Mouse (Mus musculus) lung, postnatal 0 days (tissue): ENCODE measurements at regions not wholly inside any gene's neighbourhood (a gene's known extent, or its start where the extent isn't known, plus 50 kb on each side); places are given as distances from the start of the nearest gene placed in this dataset.

Experiments
- ATAC-seq: fragments of 200-750 bp; cut with Nextera tagmentation; 2 replicates; pipeline ENCODE4 v1.8.0; 2017; ENCODE audit warnings: moderate library complexity
- DNase-seq: peaks from one replicate; pipeline ENCODE4 v3.0.0-alpha.2; 2016; ENCODE audit warnings: low spot score
- H3K27ac ChIP-seq: fragments of 300-500 bp; sonication (generic); 2 replicates; pipeline ENCODE4 v1.5.1; 2014; ENCODE audit warnings: antibody characterized with exemption, mild to moderate bottlenecking, low read length, mixed read lengths
- H3K27me3 ChIP-seq: fragments of 300-500 bp; sonication (generic); replicated peaks from 2 replicates; pipeline ENCODE4 v1.6.1; 2014; ENCODE audit warnings: low read length, mixed read lengths; ENCODE audit not compliant: insufficient read depth
- H3K36me3 ChIP-seq: fragments of 300-500 bp; sonication (generic); 2 replicates; pipeline ENCODE4 v1.6.1; 2014; ENCODE audit warnings: low read length, mixed read lengths; ENCODE audit not compliant: insufficient read depth
- H3K4me1 ChIP-seq: fragments of 300-500 bp; sonication (generic); 2 replicates; pipeline ENCODE4 v1.6.1; 2014; ENCODE audit warnings: antibody characterized with exemption, low read depth, low read length, mixed read lengths; ENCODE audit not compliant: insufficient read depth
- H3K4me2 ChIP-seq: fragments of 300-500 bp; sonication (generic); replicated peaks from 2 replicates; pipeline ENCODE4 v1.6.1; 2014; ENCODE audit warnings: low read depth, mild to moderate bottlenecking, low read length, moderate library complexity, mixed read lengths
- H3K4me3 ChIP-seq: fragments of 300-500 bp; sonication (generic); 2 replicates; pipeline ENCODE4 v1.5.1; 2014; ENCODE audit warnings: low read depth, low read length
- H3K9ac ChIP-seq: fragments of 300-500 bp; sonication (generic); replicated peaks from 2 replicates; pipeline ENCODE4 v1.6.1; 2014; ENCODE audit warnings: low read depth, mild to moderate bottlenecking
- H3K9me3 ChIP-seq: fragments of 300-500 bp; sonication (generic); 2 replicates; pipeline ENCODE4 v1.6.1; 2016; ENCODE audit warnings: low read length, mixed read lengths
- CTCF ChIP-seq: IDR thresholded peaks from 2 replicates; pipeline ENCODE4 v1.5.1; 2016; ENCODE audit warnings: antibody characterized with exemption, mild to moderate bottlenecking
- EP300 ChIP-seq: IDR thresholded peaks from 2 replicates; pipeline ENCODE4 v1.6.1; 2016; ENCODE audit warnings: antibody characterized with exemption, mild to moderate bottlenecking, control low read depth
- WGBS: fragments of 180-500 bp; shearing (Covaris S2); extraction: QIAGEN DNeasy Blood & Tissue Kit; methylation state at CpG from one replicate; pipeline ENCODE4 v1.1.7; 2014; 5-methylcytosine and 5-hydroxymethylcytosine counted together

DNA sequence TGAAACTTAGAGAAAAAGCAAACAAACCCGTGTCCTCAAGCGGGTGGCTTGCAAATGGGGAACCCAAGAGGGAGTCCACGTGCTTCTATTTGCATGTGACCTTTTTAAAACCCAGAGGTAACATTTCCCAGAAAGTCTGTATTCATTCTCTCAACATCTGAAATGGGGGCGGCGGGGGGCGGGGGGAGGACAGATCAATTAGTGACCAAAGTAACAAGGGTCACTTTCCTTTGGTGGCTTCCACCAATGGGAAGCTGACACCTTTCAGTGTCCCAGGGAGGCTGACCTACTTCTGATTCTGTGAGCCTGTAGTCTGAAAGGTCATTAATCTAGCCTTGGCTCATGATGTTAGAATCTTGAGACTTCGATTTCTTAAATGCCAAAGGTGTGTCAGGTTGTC lies 236.0 kb downstream of the Gm11011 start:
- Histone ChIP-seq H3K9ac (no peak overlapping the region), H3K9me3 (no peaks in the 10 kb centered on the region), H3K4me1 (no peaks in the 10 kb centered on the region), H3K4me3 (no peak overlapping the region), H3K27ac (no peak overlapping the region), H3K4me2 (no peak overlapping the region), H3K36me3 (no peaks in the 10 kb centered on the region), H3K27me3 (no peaks in the 10 kb centered on the region)
- WGBS, result 61% methylated on average over 7 of the region's 7 CpGs
- no peak for TF ChIP-seq CTCF
- no peak for TF ChIP-seq EP300
- no peak for DNase-seq
- no peak for ATAC-seq

DNA sequence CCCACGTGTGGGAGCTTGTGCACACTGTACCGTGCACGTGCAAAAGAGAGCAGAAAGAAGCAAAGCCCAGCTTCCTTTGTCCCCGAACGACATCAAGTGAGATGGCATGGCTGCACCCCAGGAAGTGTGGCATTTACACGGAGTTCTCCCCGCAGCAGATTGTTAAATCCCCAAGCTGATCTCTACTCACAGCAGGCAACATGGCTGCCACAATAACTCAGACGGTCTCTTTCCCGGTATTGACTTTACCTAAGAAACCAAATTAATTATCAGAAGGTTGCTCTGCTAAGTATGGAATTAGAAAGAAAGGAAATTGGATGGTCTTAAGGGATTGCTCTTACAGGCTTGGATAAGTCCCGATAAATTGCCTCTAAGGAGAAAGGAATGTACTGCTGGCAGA lies 241.4 kb downstream of the Gm11011 start:
- no peak for DNase-seq
- 67% methylated on average over 10 of the region's 10 CpGs for WGBS
- Histone ChIP-seq H3K4me2 (no peak overlapping the region), H3K36me3 (no peaks in the 10 kb centered on the region), H3K27me3 (no peaks in the 10 kb centered on the region), H3K9me3 (no peaks in the 10 kb centered on the region), H3K4me1 (no peaks in the 10 kb centered on the region), H3K9ac (no peak overlapping the region), H3K27ac (no peak overlapping the region), H3K4me3 (no peak overlapping the region)
- TF ChIP-seq CTCF (no peak), EP300 (no peak)
- ATAC-seq, result no peak

- H3K4me1 ChIP-seq, result no peaks in the 10 kb centered on the region
- H3K4me3 ChIP-seq, result no peak overlapping the region
- no peaks in the 10 kb centered on the region for H3K36me3 ChIP-seq
- ATAC-seq (no peak), DNase-seq (no peak)
- WGBS, result 65% methylated on average over 5 of the region's 5 CpGs
- H3K9ac ChIP-seq, result no peak overlapping the region
- H3K27ac ChIP-seq, result no peak overlapping the region
- no peak for TF ChIP-seq EP300
- TF ChIP-seq CTCF, result no peak
- H3K9me3 ChIP-seq, result no peaks in the 10 kb centered on the region
- H3K27me3 ChIP-seq, result no peaks in the 10 kb centered on the region
- no peak overlapping the region for H3K4me2 ChIP-seq
Measured at GRCm38 (mm10) chr2:169319521-169319920, 268.0 kb downstream of the Gm11011 start.

DNA sequence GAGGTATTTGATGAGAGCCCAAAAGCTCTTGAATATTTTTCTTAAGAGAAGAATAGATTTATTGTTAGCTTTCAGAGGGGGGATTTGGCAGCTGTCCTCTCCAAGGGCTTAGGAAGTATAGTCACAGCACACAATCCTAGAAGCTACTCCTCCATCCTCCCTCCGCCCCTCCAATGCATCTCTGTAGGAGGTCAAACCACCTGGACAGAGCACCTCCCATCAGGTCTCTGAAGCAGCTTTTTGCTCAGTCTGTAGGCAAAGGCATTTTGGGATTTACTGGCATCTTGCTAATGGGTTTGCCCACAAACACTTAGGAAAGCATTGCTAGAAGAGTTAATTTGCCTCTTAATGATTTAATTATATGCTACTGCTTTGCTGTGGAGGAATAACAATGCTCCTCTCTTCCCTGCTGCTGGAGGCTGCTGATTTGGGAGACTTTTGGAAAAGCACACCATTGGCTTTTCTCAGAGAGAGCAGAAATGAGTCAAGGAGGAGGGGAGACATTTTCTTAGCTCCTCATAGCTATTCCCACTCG lies 273.1 kb downstream of the Gm11011 start:
- TF ChIP-seq CTCF (no peak), EP300 (no peak)
- 48% methylated on average over 2 of the region's 2 CpGs for WGBS
- H3K27me3 ChIP-seq, result no peaks in the 10 kb centered on the region
- ATAC-seq (no peak), DNase-seq (no peak)
- no peaks in the 10 kb centered on the region for H3K36me3 ChIP-seq
- no peak overlapping the region for H3K9ac ChIP-seq
- H3K9me3 ChIP-seq, result no peaks in the 10 kb centered on the region
- no peak overlapping the region for H3K4me2 ChIP-seq
- no peak overlapping the region for H3K27ac ChIP-seq
- H3K4me1 ChIP-seq, result no peaks in the 10 kb centered on the region
- no peak overlapping the region for H3K4me3 ChIP-seq

GRCm38 (mm10) chr2:169311821-169312220 lies 275.7 kb downstream of the Gm11011 start:
- 60% methylated on average over 12 of the region's 12 CpGs for WGBS
- no peak overlapping the region for H3K27ac ChIP-seq

GRCm38 (mm10) chr2:169311356-169311755 lies 276.2 kb downstream of the Gm11011 start:
- 48% methylated on average over 4 of the region's 4 CpGs for WGBS
- peak; percentile 5 for DNase-seq

More at GRCm38 (mm10) chr2:169311821-169312220, 275.7 kb downstream of the Gm11011 start:
- Histone ChIP-seq H3K36me3 (no peaks in the 10 kb centered on the region), H3K4me3 (no peak overlapping the region), H3K9ac (no peak overlapping the region), H3K27me3 (no peaks in the 10 kb centered on the region), H3K4me1 (no peaks in the 10 kb centered on the region), H3K4me2 (no peak overlapping the region), H3K9me3 (no peaks in the 10 kb centered on the region)
- TF ChIP-seq CTCF, result no peak
- no peak for ATAC-seq
- DNase-seq, result no peak

GRCm38 (mm10) chr2:169304360-169304759 lies 283.2 kb downstream of the Gm11011 start:
- Histone ChIP-seq H3K4me1 (no peaks in the 10 kb centered on the region), H3K27me3 (no peaks in the 10 kb centered on the region), H3K9ac (no peak overlapping the region), H3K4me2 (no peak overlapping the region), H3K36me3 (no peaks in the 10 kb centered on the region), H3K9me3 (no peaks in the 10 kb centered on the region), H3K4me3 (no peak overlapping the region), H3K27ac (no peak overlapping the region)
- TF ChIP-seq CTCF (no peak), EP300 (no peak)
- DNase-seq (no peak), ATAC-seq (no peak)
- WGBS, result 75% methylated on average over 3 of the region's 3 CpGs

More at GRCm38 (mm10) chr2:169311356-169311755, 276.2 kb downstream of the Gm11011 start:
- Histone ChIP-seq H3K27ac (no peak overlapping the region), H3K9me3 (no peaks in the 10 kb centered on the region), H3K4me3 (no peak overlapping the region), H3K27me3 (no peaks in the 10 kb centered on the region), H3K36me3 (no peaks in the 10 kb centered on the region), H3K4me1 (no peaks in the 10 kb centered on the region), H3K9ac (no peak overlapping the region), H3K4me2 (no peak overlapping the region)
- TF ChIP-seq CTCF (no peak), EP300 (no peak)
- ATAC-seq, result no peak; the same call in 1 of the 2 replicates
